Mouse (Mus musculus) heart, adult 10 weeks (tissue): Measurements from ENCODE around the gene St3gal5. TPM values are rescaled to one million over a fixed set of nuclear protein-coding genes. Genes with fewer than 3 reads are reported as not detected.

Source experiments
- polyA plus RNA-seq: library from polyadenylated mRNA; stranded (reverse); fragments of 350-450 nt; fragmentation: Illumina TruSeq; extraction: RNeasy Lipid Tissue Mini Kit (QIAGEN cat#74804); gene quantifications from one replicate; pipeline ENCODE4 v1.2.3, GENCODE M21; 2014; ENCODE audit warnings: low read depth, low replicate concordance

The St3gal5 gene
- polyA plus RNA-seq: 52.3 TPM

GRCm38 (mm10) chr6:72097181-72097995, at the start of gene St3gal5:
TSS of gene St3gal5 (plus strand) at chr6:72097592.

Other genes starting within 250 kb of the St3gal5 start
- 124 TPM for gene Ptcd3, start 188.8 kb upstream of the St3gal5 start, polyA plus RNA-seq
- gene Polr1a, start 188.5 kb upstream of the St3gal5 start, polyA plus RNA-seq: 34.4 TPM
- gene Atoh8, start 138.0 kb downstream of the St3gal5 start, polyA plus RNA-seq: 9.7 TPM
- gene Sftpb, start 207.0 kb downstream of the St3gal5 start, polyA plus RNA-seq: not detected
- gene Usp39, start 247.6 kb downstream of the St3gal5 start, polyA plus RNA-seq: 15.8 TPM
- 13.1 TPM for gene 0610030E20Rik, start 249.7 kb downstream of the St3gal5 start, polyA plus RNA-seq